13 mouse cellular contexts compared by ENCODE assay signal in genomic region chrX:140564777-140565176, GRCm38 (mm10). TPM values are rescaled to one million over a fixed set of nuclear protein-coding genes. Genes with fewer than 3 reads are reported as not detected.
DNase-seq lines count a peak whose midpoint lies in the region; ATAC-seq lines count a peak whose summit lies in the region.
"Had no signal": no experiment of that assay in that cellular context is flagged by ENCODE, and none has a peak within 500 bp of the region (broad histone marks: within the 10 kb centered on the region; RNA-seq: fewer than 3 reads in every experiment).

No protein-coding gene starts in this region.

- no peak overlapping the region for H3K4me3 ChIP-seq in heart, embryonic 15.5 days
- H3K4me3 ChIP-seq in heart, embryonic 10.5 days: no peak overlapping the region
- no peak overlapping the region for H3K4me3 ChIP-seq in embryonic facial prominence, embryonic 10.5 days
- H3K4me3 ChIP-seq: hindbrain, embryonic 15.5 days; stomach, embryonic 15.5 days had no signal

- DNase-seq in heart, embryonic 10.5 days (ENCODE audit: low spot score): no peak
- DNase-seq in ovary, adult 18-20 months (ENCODE audit: low spot score): peak; percentile 52
- DNase-seq in ovary, postnatal 10 days (ENCODE audit: low spot score): no peak
- DNase-seq in cerebellum, adult 18-20 months: peak; percentile 21 to 27
- DNase-seq in heart, postnatal 4 days: peak; percentile 65
- DNase-seq in layer of hippocampus, postnatal 25 days (ENCODE audit: extremely low spot score in 1 of 2, low spot score in 1 of 2): no peak
- DNase-seq in embryonic facial prominence, embryonic 10.5 days (ENCODE audit: low spot score): no peak
- DNase-seq: liver, postnatal 0 days; right cerebral cortex, postnatal 25 days had no signal

- peak overlapping the region; percentile 66 for H3K27ac ChIP-seq in heart, embryonic 15.5 days
- no peak overlapping the region for H3K27ac ChIP-seq in heart, embryonic 10.5 days
- H3K27ac ChIP-seq in embryonic facial prominence, embryonic 10.5 days (replicated peaks): no peak overlapping the region
- H3K27ac ChIP-seq: hindbrain, embryonic 15.5 days; stomach, embryonic 15.5 days had no signal

- no peak overlapping the region for H3K4me2 ChIP-seq in heart, embryonic 15.5 days
- H3K4me2 ChIP-seq: hindbrain, embryonic 15.5 days; midbrain, embryonic 11.5 days; stomach, embryonic 15.5 days had no signal

- H3K9me3 ChIP-seq in heart, embryonic 15.5 days (replicated peaks): no peaks in the 10 kb centered on the region
- H3K9me3 ChIP-seq in heart, embryonic 10.5 days: no peaks in the 10 kb centered on the region
- H3K9me3 ChIP-seq in embryonic facial prominence, embryonic 10.5 days: no peaks in the 10 kb centered on the region
- H3K9me3 ChIP-seq: hindbrain, embryonic 15.5 days; stomach, embryonic 15.5 days had no signal

- no peak overlapping the region for H3K9ac ChIP-seq in heart, embryonic 15.5 days
- H3K9ac ChIP-seq: hindbrain, embryonic 15.5 days; liver, postnatal 0 days; stomach, embryonic 15.5 days had no signal

- peak; percentile 72; the same call in 1 of the 2 replicates for ATAC-seq in heart, embryonic 15.5 days (replicated peaks; ENCODE audit: insufficient number of reproducible peaks, insufficient read depth, low FRiP score, low read depth)
- ATAC-seq: liver, postnatal 0 days had no signal

- WGBS in heart, embryonic 15.5 days: 57% methylated on average over 1 of the region's 1 CpGs
- 100% methylated on average over 1 of the region's 1 CpGs for WGBS in heart, embryonic 10.5 days
- WGBS in embryonic facial prominence, embryonic 10.5 days: 95% methylated on average over 1 of the region's 1 CpGs

- H3K36me3 ChIP-seq in heart, embryonic 15.5 days: no peaks in the 10 kb centered on the region
- H3K36me3 ChIP-seq in heart, embryonic 10.5 days: no peaks in the 10 kb centered on the region
- no peaks in the 10 kb centered on the region for H3K36me3 ChIP-seq in embryonic facial prominence, embryonic 10.5 days (replicated peaks)
- H3K36me3 ChIP-seq: hindbrain, embryonic 15.5 days; stomach, embryonic 15.5 days had no signal

- peaks cover 10% of the 10 kb centered on the region; the same call in 1 of the 2 replicates for H3K27me3 ChIP-seq in heart, embryonic 15.5 days
- peaks cover 28% of the 10 kb centered on the region; the same call in 1 of the 2 replicates for H3K27me3 ChIP-seq in heart, embryonic 10.5 days (ENCODE audit: insufficient read depth, poor library complexity, severe bottlenecking)
- peaks cover 98% of the 10 kb centered on the region for H3K27me3 ChIP-seq in embryonic facial prominence, embryonic 10.5 days (replicated peaks; ENCODE audit: low read depth, poor library complexity, severe bottlenecking)

- peaks cover 12% of the 10 kb centered on the region for H3K4me1 ChIP-seq in heart, embryonic 15.5 days (replicated peaks)
- no peaks in the 10 kb centered on the region for H3K4me1 ChIP-seq in heart, embryonic 10.5 days
- H3K4me1 ChIP-seq in embryonic facial prominence, embryonic 10.5 days: no peaks in the 10 kb centered on the region
- H3K4me1 ChIP-seq: hindbrain, embryonic 15.5 days; stomach, embryonic 15.5 days had no signal

RNA-seq across cellular contexts. Expression of gene Tsc22d3, which starts 35.7 kb away (rescaled TPM):
- 183 and 190 TPM in 2 replicates for polyA plus RNA-seq in heart, embryonic 15.5 days (2015; fragmentation: Nextera tagmentation; extraction: Ambion mirVana)
- polyA plus RNA-seq in heart, embryonic 10.5 days (2016; fragmentation: Nextera tagmentation; extraction: Ambion mirVana): 139 and 202 TPM in 2 replicates
- 100 to 1,000 TPM; 101 to 105 TPM for total RNA-seq in heart, postnatal 4 days (2021)
- 100 to 1,000 TPM in 1 of 2 experiments, 10 to 100 TPM in 1; 63.2 to 137 TPM for total RNA-seq in layer of hippocampus, postnatal 25 days (2021)
- 112 and 115 TPM in 2 replicates for polyA plus RNA-seq in embryonic facial prominence, embryonic 10.5 days (2016; fragmentation: Nextera tagmentation; extraction: Ambion mirVana)

Comparison
In these comparisons a context has a peak if more than half of its experiments do, and no peak if none do; other contexts are left out.
1. DNase-seq: peak in ovary, adult 18-20 months (single experiment), cerebellum, adult 18-20 months (2 of 2) and heart, postnatal 4 days (single experiment); none in heart, embryonic 10.5 days (single experiment), ovary, postnatal 10 days (single experiment), layer of hippocampus, postnatal 25 days (0 of 2) and embryonic facial prominence, embryonic 10.5 days (single experiment).